Mouse (Mus musculus) cerebellum, postnatal 36 days (tissue): ENCODE measurements around the gene Hoxd13.

Experiments used
- DNase-seq, 2 experiments: peaks; one replicate each; pipeline ENCODE4 v3.0.0; 2021 to 2022; ENCODE audit warnings: mixed read lengths in 2 of 2

The Hoxd13 gene

DNA sequence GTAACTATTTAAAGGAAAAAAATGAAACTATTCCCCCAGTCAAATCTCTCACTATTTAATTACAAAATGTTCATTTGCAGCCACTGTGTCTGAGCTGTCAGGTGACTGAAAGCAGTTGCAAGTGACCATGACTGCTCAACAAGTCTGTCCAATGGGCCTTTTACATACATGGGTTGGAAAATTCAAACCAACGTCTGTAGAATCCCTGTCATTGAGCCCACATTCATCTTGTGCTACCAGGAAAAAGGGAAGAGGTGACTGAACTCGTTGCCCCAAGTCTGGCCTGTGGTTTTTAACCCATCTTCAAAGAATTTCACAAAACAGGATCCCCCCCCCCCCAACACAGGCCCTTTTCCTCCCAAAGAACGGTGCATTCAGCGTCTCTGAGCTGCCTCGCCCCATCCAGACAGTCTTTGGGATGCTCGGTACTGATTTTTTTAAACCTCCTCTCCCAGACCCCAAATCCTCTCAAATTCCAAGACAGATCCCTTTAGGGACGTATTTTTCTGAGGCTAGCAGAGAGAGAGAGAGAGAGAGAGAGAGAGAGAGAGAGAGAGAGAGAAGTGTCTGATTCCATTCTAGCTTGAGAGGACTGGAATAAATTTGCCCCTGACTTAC is 27.8 kb downstream of the Hoxd13 start:
- DNase-seq, result no peak

DNA sequence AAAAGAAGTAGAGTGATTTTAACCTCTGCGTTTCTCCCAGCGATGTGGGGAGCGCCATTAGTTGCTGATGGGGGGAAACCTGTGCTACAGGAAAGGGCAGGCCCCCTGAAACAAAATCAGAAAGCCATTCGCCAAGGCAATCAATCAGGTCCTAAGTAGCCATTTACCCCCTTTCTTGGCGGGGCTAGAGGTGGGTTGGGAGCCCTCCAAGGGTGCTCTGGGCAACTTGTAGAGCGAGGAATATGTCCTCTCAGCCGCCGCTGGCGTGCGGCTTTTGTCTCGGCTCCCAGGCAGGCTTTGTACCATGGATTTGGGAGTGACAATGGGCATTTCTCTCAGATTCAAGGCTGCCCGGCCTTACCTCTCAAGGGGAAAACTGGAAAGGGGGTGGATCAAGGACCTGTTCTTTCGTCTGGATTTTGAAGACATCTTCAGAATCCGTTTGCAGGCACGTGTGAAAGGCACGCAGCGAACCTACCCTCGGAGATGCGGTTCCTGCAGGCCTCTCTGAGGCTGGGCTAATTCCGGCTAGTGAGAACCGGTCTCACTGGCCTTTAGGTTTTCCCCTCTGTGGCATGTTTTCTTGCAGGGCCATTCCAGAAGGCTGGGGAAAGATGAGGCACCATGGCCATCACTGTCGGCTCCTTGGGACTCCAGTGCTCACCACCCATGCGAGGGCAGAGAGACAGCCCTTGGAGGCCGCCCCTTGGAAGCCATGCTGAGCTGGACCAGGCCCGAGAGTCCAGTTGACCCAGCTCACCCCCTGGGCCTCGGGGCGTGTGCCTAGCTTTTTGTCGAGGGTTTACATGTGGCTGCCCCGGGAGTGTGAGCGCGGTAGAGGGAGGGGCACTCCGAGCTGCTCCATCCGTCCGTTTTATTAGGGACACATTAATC is 28.6 kb downstream of the Hoxd13 start:
- no peak for DNase-seq

DNA sequence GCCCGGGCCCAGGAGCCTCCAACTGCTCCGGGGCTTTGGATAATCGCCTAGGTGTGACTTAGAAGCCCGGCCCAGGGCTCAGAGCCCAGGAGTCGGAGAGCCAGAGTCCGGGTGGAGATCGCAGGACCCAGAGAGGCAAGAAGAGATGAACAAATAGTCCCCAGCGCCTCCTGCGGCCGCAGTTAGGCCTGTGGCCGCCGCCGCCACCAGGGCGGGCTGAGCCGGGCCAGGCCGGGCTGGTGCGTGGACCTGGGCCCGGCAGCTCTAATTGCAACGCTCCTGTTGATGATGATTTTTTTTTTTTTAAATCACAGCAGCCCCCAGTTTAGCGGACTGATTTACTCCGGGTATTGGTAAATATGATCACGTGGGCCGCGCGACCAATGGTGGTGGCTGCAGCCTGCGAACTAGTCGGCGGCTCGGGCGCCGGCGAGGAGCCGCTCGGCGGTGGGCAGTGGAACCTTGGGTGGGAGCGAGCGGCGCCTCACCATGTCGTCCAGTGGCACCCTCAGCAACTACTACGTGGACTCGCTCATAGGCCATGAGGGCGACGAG is 29.5 kb downstream of the Hoxd13 start, which contains the start of gene Hoxd9:
Gene Hoxd9 (plus strand): TSS at position 161 of the 555 bp plus-strand sequence.
- no peak for DNase-seq

DNA sequence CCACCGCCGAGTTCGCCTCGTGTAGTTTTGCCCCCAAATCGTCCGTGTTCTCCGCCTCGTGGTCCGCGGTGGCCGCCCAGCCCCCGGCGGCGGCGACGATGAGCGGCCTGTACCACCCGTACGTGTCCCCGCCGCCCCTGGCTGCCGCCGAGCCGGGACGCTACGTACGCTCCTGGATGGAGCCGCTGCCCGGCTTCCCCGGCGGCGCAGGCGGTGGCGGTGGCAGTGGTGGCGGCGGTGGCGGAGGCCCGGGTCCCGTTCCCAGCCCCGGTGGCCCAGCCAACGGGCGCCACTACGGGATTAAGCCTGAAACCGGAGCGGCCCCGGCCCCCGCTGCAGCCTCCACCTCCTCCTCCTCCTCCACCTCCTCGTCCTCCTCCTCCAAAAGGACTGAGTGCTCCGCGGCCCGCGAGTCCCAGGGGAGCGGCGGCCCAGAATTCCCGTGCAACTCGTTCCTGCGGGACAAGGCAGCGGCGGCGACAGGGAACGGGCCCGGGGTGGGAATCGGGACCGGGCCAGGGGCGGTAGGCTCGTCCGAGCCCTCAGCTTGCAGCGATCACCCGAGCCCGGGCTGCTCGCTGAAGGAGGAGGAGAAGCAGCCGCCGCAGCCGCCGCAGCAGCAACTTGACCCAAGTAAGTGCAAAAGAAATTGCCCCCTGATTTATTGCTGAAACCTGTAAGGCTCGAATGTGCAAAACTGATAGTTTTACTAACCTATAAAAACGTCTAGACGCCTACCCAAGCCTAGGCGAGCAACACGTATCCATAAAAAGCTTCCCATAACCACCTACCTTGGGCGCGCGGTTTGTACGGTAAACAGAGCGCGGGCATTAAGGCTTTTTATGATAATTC is 30.3 kb downstream of the Hoxd13 start:
- DNase-seq, result no peak

DNA sequence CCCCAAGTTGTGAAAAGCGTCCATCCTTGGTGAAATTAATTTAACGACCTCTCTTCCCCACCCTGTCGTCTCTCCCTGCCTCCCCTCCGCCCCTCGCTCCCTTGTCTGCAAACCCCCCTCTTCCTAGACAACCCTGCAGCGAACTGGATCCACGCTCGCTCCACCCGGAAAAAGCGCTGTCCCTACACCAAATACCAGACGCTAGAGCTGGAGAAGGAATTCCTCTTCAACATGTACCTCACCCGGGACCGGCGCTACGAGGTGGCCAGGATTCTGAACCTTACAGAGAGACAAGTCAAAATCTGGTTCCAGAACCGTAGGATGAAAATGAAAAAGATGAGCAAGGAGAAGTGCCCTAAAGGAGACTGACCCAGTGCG is 30.9 kb downstream of the Hoxd13 start:
- DNase-seq, result no peak

DNA sequence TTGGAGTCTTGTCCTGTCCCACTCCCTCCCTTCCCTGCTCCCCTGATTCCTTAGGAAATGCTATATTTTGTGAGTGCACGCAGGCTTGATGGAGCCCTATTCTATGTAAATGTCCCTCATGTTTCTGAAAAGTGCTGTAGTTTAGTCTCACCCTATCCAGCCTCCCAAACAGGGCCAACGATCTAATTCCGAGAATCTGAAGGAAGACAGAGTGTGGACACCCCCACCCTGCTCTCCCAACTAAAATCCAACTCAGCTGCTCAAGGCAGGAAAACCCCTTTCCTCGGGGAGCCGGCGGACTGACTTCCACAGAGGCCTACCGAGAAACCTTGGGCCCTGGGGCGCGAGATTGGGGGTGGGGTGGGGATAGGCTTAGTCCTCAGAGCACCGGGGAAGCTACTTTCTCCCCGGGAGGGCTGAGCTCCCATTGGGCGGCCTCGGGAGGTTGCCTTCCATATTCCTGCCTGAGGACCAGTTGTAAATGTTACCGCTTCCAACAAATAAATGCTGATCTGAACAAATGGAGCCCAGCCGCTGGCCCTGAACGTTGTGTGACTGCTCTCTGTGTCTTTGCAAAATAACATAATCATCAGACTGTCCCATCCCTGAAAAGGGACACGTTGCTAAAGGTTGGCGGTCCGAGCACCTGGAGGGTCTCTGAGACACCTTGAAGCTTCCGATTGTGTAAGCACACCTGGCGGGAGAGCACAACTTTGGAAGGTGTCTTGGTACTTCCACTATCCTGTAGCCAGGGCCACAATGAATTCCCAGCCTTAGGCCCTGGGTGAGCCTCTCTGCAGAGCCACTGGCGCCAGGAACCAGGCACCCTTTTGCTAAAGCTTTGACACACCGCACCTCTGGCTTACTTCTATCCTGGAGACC is 31.8 kb downstream of the Hoxd13 start:
- DNase-seq, result no peak

DNA sequence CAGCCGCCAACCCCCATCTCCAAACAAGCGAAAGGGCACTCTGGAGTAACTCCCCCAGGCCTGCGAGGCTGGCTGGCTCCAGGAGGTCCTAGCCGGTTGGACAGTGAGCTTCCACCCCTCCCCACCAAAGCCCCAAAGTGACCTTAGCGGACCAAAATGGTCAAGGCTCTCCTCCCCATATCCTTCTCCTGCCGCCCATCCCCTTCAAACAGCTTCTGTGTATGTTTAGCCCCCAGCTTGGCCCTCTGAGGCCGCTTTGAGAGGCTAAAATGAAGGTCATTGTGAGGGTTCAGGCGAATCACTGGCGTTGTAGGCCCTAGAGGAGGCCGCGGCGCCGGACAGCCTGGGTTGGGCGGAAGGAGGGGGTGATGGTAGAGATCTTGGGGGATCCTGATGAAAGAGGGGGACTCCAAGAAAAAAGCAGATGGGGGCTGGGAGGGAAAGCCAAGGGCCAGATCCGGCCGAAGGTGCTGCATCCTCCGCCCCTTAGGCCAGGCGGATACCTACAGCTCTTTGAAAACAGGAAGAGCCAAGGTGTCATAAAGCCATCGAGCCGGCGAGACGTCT is 32.5 kb downstream of the Hoxd13 start:
- DNase-seq, result no peak

DNA sequence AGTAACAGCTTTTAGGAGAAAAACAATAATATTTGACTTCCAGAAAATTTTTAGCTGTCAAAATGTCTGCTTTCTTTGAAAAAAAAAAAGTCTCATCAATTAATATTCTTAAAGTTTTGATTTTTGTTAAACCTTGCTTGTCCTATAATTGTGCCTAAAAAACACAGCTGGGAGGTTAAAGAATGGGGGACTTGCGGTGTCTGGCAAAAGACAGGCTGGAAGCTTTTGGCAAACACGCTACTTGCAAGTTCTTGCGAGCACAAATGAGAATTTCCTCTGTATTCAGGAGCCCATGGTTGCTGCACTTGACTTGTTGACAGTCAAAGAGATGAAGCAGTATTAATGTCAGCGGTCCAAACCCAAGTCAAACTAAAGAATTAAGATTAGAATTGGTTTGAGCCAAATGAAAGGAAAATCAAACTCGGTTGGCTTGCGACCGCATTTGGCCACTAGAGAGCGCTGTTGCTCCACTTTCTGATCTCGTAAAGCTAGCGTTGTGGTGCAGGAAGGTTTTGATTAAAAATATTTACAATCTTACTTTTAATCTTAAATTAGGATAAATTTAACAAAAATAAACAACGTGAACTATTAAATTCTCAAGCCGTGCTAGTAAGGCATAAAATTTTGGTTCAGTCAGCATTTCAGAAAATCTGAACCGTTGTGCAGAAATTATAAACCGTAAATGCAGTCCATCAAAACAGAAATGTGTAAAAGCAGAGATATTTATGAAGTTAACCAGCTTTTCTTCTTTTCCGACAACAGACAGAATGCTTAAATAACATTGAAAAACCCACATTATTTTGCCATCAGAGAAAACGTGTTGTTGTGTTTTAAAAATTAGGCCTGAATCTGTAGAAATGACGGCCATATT is 34.1 kb downstream of the Hoxd13 start:
- peak; percentile 73 to 78 for DNase-seq

DNA sequence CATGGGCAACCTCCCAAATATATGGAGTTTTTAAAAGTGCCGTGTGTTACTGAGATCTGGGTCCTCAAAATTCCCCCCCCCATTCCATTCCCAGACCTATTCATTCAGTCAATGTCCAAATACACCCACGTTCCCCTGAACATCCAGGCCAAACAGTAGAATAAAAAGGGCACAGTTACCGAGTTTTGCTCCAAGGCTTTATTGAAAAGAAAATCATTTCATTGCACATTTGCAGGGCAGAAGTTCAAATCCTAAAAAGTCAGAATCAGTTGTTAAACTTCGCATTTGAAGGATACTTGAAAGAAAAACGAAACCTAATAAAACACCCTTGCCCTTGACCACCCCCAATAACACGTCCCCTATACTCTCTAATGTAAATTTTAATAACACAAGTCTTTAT is 34.7 kb downstream of the Hoxd13 start:
- DNase-seq, result no peak

DNA sequence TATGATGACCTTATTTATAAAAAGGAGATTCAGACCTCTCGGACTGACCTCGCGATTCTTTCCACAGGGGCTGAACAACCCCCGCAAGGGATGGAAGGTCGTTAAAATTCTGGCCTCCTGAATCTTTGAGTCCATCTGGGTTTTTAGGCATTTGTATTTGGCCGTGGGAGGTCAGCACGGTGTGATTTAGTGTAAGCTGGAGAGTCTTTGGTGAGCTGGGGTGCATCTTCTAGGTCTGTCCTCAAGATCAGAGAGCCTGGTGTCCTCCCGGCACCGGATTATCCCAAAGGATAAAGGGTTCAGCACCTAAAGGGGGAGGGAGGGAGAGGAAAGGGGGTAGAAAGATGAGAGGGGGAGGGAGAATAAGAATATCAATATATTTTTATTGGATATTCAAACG is 35.2 kb downstream of the Hoxd13 start:
- no peak for DNase-seq

DNA sequence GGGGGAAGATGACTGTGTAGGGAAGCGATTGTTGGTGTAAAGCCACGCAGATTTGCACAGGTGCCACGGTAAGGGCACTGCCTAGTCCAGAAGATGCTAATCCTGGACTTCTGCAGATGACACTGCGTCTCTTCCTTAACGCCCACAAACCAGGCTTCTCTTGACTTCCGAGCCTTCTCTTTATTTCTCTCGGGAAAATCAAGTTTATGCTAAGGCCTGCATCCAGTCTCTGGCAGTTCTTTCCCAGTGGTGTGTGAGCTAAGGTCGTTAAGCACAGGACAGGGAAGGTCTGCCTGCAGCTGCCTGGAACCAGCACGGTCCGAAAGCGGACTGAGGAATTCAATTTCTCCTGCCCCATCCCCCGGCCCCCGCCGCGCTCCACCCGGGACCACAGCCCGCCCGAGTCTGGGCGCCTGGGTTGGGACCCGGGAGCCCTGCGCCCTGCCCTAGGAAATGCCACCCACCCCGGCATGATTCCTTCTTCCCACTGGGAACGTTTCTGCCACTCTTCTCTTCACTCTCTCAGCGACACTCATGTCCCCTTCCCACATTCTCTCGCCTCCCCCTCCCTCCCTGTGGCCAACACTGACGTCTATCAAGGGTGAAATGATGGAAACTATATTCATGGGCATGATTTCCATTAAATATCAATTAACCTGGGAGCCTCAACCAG is 35.7 kb downstream of the Hoxd13 start:
- DNase-seq, result no peak

DNA sequence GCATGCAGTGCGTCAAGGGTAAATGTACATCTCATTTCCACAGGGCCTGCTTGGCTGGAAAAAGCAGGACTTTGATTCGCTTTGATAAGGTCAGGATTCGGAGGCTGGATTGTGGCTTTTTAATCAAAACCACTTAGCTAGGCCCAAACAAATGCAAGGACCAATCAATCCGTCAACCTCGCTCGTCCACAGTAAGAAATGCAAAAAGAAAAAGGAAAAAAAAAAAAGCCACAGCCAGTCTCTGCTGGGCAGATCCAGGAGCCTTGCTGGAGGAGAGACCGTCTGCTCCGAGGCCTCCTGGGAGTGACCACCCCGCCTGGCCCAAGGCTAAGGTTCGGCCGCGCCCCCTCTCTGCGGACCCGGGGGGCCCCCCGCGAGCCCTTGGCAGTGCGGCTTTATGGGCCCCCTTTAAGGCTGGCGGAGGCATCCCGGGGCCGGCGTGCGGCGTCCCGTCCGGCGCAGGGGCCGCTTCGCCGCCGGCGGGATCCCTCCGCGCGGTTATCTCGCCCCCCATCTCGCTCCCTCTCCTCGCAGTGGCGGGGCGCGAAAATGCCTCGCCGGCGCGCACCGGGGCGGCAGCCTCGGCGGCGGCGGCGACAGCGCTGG is 36.4 kb downstream of the Hoxd13 start, which contains the start of gene Hoxd8:
Gene Hoxd8 (plus strand): TSS at position 223 of the 606 bp plus-strand sequence.
- no peak for DNase-seq

DNA sequence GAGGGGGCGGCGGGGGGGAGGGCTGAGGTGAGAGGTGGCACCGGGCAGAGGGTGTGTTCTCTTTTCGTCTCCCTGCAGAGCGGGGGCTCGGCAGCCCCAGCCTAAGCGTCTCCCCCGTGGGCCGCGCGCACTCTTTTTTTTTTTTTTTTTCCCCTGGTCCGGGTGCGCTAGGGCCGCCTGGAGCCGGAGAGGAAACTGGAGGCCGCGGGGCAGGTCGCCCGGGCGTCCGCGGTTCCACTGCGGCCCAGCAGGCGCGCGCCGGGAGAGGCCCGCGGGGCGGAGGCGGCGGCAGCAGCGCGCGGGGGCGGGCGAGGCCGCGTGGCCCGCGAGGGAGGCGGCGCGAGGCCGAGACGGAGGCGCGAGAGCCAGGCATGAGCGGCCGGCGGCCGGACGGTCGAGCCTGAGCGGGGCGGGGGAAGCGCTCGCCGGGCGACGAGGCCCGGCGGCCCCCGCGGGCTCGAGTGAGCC is 36.9 kb downstream of the Hoxd13 start:
- DNase-seq, result no peak

DNA sequence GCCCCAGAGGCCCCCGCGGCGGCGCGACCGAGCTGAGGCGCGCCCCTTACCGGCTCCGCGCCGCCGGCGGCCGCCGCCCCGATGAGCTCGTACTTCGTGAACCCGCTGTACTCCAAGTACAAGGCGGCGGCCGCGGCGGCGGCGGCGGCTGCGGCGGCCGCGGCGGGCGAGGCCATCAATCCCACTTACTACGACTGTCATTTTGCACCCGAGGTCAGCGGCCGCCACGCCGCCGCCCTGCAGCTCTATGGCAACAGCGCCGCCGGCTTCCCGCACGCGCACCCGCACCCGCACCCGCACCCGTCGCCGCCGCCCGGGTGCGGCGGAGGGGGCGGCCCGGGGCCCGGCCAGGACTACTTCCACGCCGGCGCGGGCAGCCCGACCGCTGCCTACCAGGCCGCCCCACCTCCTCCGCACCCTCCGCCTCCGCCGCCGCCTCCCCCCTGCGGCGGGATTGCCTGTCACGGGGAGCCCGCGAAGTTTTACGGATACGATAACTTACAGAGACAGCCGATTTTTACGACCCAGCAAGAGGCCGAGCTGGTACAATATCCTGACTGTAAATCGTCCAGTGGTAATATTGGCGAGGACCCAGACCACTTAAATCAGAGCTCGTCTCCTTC is 37.5 kb downstream of the Hoxd13 start:
- DNase-seq, result no peak

DNA sequence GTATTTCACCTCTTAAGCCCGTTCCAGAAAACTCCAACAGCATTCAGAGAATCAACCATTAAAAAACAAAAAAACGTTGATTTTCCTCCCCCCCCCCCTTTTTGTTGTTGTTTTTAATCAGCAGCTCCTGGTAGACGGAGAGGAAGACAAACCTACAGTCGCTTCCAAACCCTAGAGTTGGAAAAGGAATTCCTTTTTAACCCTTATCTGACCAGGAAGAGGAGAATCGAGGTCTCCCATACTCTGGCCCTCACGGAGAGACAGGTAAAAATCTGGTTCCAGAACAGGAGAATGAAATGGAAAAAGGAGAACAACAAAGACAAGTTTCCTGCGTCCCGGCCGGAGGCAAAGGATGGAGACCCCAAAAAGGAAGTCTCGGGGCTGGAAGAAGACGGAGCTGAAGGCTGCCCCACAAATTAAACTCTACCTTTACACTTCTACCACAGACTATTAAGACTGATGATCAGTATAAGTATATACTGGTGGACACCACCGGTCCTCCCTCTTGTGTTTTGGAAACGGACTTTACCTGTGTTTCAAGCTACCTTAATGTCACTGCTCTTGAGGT is 38.4 kb downstream of the Hoxd13 start:
- DNase-seq, result no peak

DNA sequence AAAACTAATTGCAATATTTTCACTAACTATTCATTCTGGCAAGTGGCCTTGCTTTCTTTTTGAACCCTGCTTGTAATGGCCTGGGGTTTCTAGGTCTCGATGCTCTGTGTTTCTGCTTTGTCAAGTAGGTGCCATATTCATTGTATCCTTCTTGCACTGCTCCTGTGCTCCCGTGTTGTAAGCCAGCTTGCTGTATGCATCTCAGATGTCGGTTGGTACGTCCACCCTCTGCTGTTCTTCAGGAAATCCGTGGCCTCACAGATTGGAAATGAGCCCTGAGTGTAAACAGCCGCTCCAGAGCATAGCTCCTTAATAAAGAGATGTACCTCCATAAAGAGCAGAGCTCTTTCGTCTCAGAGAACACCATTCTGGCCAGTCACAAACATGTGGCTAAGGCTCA is 39.5 kb downstream of the Hoxd13 start:
- DNase-seq, result no peak

DNA sequence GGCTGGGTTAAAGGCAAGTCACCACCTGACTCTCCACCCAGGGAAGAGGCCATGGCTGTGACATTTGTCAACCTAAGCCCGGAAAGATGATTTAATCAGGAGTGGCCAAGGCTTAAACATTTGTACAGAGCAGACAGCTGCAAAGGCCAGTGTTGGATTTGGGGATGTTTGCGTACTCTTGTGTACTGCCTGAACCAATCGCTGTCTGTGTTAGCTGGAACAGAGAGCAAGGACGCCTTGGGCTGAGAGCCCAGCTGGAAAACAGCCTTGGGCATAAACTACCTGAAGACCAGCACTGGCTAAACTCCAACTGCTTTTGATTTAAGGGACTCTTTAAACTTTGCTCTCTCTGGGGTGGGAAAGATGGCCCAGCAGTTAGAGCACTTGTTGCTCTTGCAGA is 40.6 kb downstream of the Hoxd13 start:
- DNase-seq, result no peak
